Mouse (Mus musculus) olfactory bulb, adult 2 months (tissue): ENCODE data around the gene Ppp4r3b.

Experiments used
- CTCF ChIP-seq: fragments of 200-500 bp; IDR thresholded peaks from 2 replicates; pipeline ENCODE4 v1.5.1; 2012; ENCODE audit warnings: low read depth, mild to moderate bottlenecking, low read length, moderate library complexity; ENCODE audit not compliant: insufficient read depth
- POLR2A ChIP-seq: fragments of 200-500 bp; IDR thresholded peaks from 2 replicates; pipeline ENCODE4 v1.6.1; 2012; ENCODE audit warnings: mild to moderate bottlenecking, low read depth, low read length, moderate library complexity; ENCODE audit not compliant: insufficient read depth

GRCm38 (mm10) chr11:29129862-29130384 is 42.8 kb upstream of the Ppp4r3b start:
- no peak for TF ChIP-seq POLR2A
- TF ChIP-seq CTCF, result no peak
